Mouse (Mus musculus): ENCODE data around the gene Gm128. TPM values are rescaled to one million over a fixed set of nuclear protein-coding genes. Genes with fewer than 3 reads are reported as not detected.

Gene Gm128
- 0.30 and 0.62 TPM in 2 replicates for polyA plus RNA-seq (2014; fragmentation: Nextera tagmentation; extraction: Ambion mirVana)

GRCm38 (mm10) chr3:95241498-95241897 is at the start of gene Gm128:
Gene Gm128 (minus strand): TSS chr3:95241598.
- ATAC-seq (replicated peaks; ENCODE audit: insufficient number of reproducible peaks, low FRiP score, low TSS enrichment): no peak
- Histone ChIP-seq H3K4me3 (ENCODE audit: low read depth, low read length) (0 out of 2 replicates have a peak within 1 kb of the TSS, but pooled peaks have one; percentile 0), H3K27me3 (ENCODE audit: control insufficient read depth, insufficient read depth, low read length) (no peaks in the 10 kb centered on the region), H3K9ac (ENCODE audit: low read depth, low read length) (peak within 1 kb of the TSS; percentile 66; the same call in 1 of the 2 replicates), H3K27ac (ENCODE audit: low read depth, low read length) (no peak within 1 kb of the TSS), H3K36me3 (ENCODE audit: control insufficient read depth, insufficient read depth, low read length) (peaks cover 7% of the 10 kb centered on the region; the same call in 1 of the 2 replicates), H3K4me1 (ENCODE audit: control insufficient read depth, insufficient read depth, low read length) (no peaks in the 10 kb centered on the region), H3K9me3 (replicated peaks; ENCODE audit: control insufficient read depth, low read length) (no peaks in the 10 kb centered on the region), H3K4me2 (peak within 1 kb of the TSS; percentile 58)
- WGBS (ENCODE audit: insufficient replicate concordance): 78% methylated on average over 7 of the region's 7 CpGs

- Histone ChIP-seq H3K4me2 (no peak overlapping the region), H3K36me3 (ENCODE audit: control insufficient read depth, insufficient read depth, low read length) (peaks cover 20% of the 10 kb centered on the region)
- WGBS (ENCODE audit: insufficient replicate concordance): 78% methylated on average over 4 of the region's 4 CpGs
Measured at GRCm38 (mm10) chr3:95291041-95291440, 49.6 kb upstream of the Gm128 start.

DNA sequence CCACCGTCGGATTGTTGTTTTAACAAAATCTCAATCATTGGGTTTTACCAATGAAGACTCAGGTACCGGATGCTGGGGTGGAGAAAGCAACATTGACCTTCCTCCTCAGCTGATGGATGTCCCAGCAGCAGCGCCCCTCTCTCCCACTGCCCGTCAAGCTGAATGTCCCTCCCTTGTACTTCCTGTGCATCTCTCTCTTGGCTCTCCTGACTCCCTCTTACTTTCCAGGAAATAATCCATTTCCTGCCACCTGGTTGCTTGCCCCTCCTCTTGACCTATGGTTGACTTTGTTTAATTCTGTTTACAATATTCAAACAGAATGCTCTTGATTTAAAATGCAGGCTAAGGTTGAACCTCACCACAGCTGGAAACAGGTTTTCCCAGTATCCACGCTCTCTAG is 48.8 kb upstream of the Gm128 start:
- no peaks in the 10 kb centered on the region for H3K4me1 ChIP-seq (ENCODE audit: control insufficient read depth, insufficient read depth, low read length)
- no peak overlapping the region for H3K4me2 ChIP-seq
- H3K4me3 ChIP-seq (ENCODE audit: low read depth, low read length): no peak overlapping the region
- peaks cover 16% of the 10 kb centered on the region for H3K36me3 ChIP-seq (ENCODE audit: control insufficient read depth, insufficient read depth, low read length)
- no peaks in the 10 kb centered on the region for H3K27me3 ChIP-seq (ENCODE audit: control insufficient read depth, insufficient read depth, low read length)
- 70% methylated on average over 6 of the region's 6 CpGs for WGBS (ENCODE audit: insufficient replicate concordance)
- H3K27ac ChIP-seq (ENCODE audit: low read depth, low read length): no peak overlapping the region
- H3K9me3 ChIP-seq (replicated peaks; ENCODE audit: control insufficient read depth, low read length): no peaks in the 10 kb centered on the region
- H3K9ac ChIP-seq (ENCODE audit: low read depth, low read length): no peak overlapping the region
- ATAC-seq (replicated peaks; ENCODE audit: insufficient number of reproducible peaks, low FRiP score, low TSS enrichment): no peak

More at GRCm38 (mm10) chr3:95291041-95291440, 49.6 kb upstream of the Gm128 start:
- H3K4me3 ChIP-seq (ENCODE audit: low read depth, low read length): no peak overlapping the region
- ATAC-seq (replicated peaks; ENCODE audit: insufficient number of reproducible peaks, low FRiP score, low TSS enrichment): no peak
- H3K27me3 ChIP-seq (ENCODE audit: control insufficient read depth, insufficient read depth, low read length): no peaks in the 10 kb centered on the region
- no peak overlapping the region for H3K9ac ChIP-seq (ENCODE audit: low read depth, low read length)
- H3K9me3 ChIP-seq (replicated peaks; ENCODE audit: control insufficient read depth, low read length): no peaks in the 10 kb centered on the region
- H3K27ac ChIP-seq (ENCODE audit: low read depth, low read length): no peak overlapping the region
- H3K4me1 ChIP-seq (ENCODE audit: control insufficient read depth, insufficient read depth, low read length): no peaks in the 10 kb centered on the region

DNA sequence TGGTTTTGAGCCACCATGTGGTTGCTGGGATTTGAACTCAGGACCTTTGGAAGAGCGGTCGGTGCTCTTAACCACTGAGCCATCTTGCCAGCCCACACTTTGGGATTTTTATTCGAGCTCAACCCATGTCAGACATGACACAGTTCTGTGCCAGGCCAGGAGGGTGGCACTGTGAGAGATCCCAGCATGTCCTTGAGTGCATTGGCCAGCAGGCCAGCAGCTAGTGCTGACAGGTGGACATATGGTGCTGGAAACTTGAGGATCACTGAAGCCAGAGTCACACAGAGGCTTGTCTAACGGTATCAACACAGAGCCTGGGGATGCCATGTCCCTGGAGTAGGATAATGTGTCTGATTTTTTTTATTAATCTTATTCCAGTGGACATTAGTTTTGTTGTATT is 48.0 kb upstream of the Gm128 start:
- no peak overlapping the region for H3K9ac ChIP-seq (ENCODE audit: low read depth, low read length)
- peaks cover 16% of the 10 kb centered on the region for H3K36me3 ChIP-seq (ENCODE audit: control insufficient read depth, insufficient read depth, low read length)
- H3K4me1 ChIP-seq (ENCODE audit: control insufficient read depth, insufficient read depth, low read length): peaks cover under 1% of the 10 kb centered on the region; the same call in 1 of the 2 replicates
- 91% methylated on average over 4 of the region's 4 CpGs for WGBS (ENCODE audit: insufficient replicate concordance)
- ATAC-seq (replicated peaks; ENCODE audit: insufficient number of reproducible peaks, low FRiP score, low TSS enrichment): no peak
- no peak overlapping the region for H3K27ac ChIP-seq (ENCODE audit: low read depth, low read length)
- no peaks in the 10 kb centered on the region for H3K9me3 ChIP-seq (replicated peaks; ENCODE audit: control insufficient read depth, low read length)
- no peak overlapping the region for H3K4me3 ChIP-seq (ENCODE audit: low read depth, low read length)
- H3K4me2 ChIP-seq: no peak overlapping the region
- H3K27me3 ChIP-seq (ENCODE audit: control insufficient read depth, insufficient read depth, low read length): no peaks in the 10 kb centered on the region

- Histone ChIP-seq H3K4me1 (ENCODE audit: control insufficient read depth, insufficient read depth, low read length) (peaks cover 6% of the 10 kb centered on the region), H3K27me3 (ENCODE audit: control insufficient read depth, insufficient read depth, low read length) (no peaks in the 10 kb centered on the region), H3K36me3 (ENCODE audit: control insufficient read depth, insufficient read depth, low read length) (peaks cover 16% of the 10 kb centered on the region), H3K9me3 (replicated peaks; ENCODE audit: control insufficient read depth, low read length) (no peaks in the 10 kb centered on the region), H3K4me3 (ENCODE audit: low read depth, low read length) (no peak overlapping the region), H3K27ac (ENCODE audit: low read depth, low read length) (no peak overlapping the region), H3K9ac (ENCODE audit: low read depth, low read length) (no peak overlapping the region), H3K4me2 (no peak overlapping the region)
- 88% methylated on average over 3 of the region's 3 CpGs for WGBS (ENCODE audit: insufficient replicate concordance)
- ATAC-seq (replicated peaks; ENCODE audit: insufficient number of reproducible peaks, low FRiP score, low TSS enrichment): no peak
Measured at GRCm38 (mm10) chr3:95287541-95287940, 46.1 kb upstream of the Gm128 start.

GRCm38 (mm10) chr3:95286510-95286909 is 45.1 kb upstream of the Gm128 start:
- H3K36me3 ChIP-seq (ENCODE audit: control insufficient read depth, insufficient read depth, low read length): peaks cover 12% of the 10 kb centered on the region
- peaks cover 6% of the 10 kb centered on the region for H3K4me1 ChIP-seq (ENCODE audit: control insufficient read depth, insufficient read depth, low read length)
- no peak overlapping the region for H3K4me3 ChIP-seq (ENCODE audit: low read depth, low read length)
- no peak overlapping the region for H3K27ac ChIP-seq (ENCODE audit: low read depth, low read length)
- no peaks in the 10 kb centered on the region for H3K9me3 ChIP-seq (replicated peaks; ENCODE audit: control insufficient read depth, low read length)
- ATAC-seq (replicated peaks; ENCODE audit: insufficient number of reproducible peaks, low FRiP score, low TSS enrichment): no peak
- 72% methylated on average over 7 of the region's 7 CpGs for WGBS (ENCODE audit: insufficient replicate concordance)
- H3K4me2 ChIP-seq: no peak overlapping the region
- H3K9ac ChIP-seq (ENCODE audit: low read depth, low read length): no peak overlapping the region
- H3K27me3 ChIP-seq (ENCODE audit: control insufficient read depth, insufficient read depth, low read length): no peaks in the 10 kb centered on the region

GRCm38 (mm10) chr3:95286011-95286410 is 44.6 kb upstream of the Gm128 start:
- no peak for ATAC-seq (replicated peaks; ENCODE audit: insufficient number of reproducible peaks, low FRiP score, low TSS enrichment)
- Histone ChIP-seq H3K27me3 (ENCODE audit: control insufficient read depth, insufficient read depth, low read length) (no peaks in the 10 kb centered on the region), H3K9ac (ENCODE audit: low read depth, low read length) (no peak overlapping the region), H3K9me3 (replicated peaks; ENCODE audit: control insufficient read depth, low read length) (no peaks in the 10 kb centered on the region), H3K36me3 (ENCODE audit: control insufficient read depth, insufficient read depth, low read length) (peaks cover 12% of the 10 kb centered on the region), H3K4me1 (ENCODE audit: control insufficient read depth, insufficient read depth, low read length) (peaks cover 6% of the 10 kb centered on the region), H3K4me3 (ENCODE audit: low read depth, low read length) (no peak overlapping the region), H3K4me2 (no peak overlapping the region), H3K27ac (ENCODE audit: low read depth, low read length) (no peak overlapping the region)
- 56% methylated on average over 5 of the region's 5 CpGs for WGBS (ENCODE audit: insufficient replicate concordance)

GRCm38 (mm10) chr3:95285390-95285789 is 44.0 kb upstream of the Gm128 start:
- H3K4me3 ChIP-seq (ENCODE audit: low read depth, low read length): no peak overlapping the region
- H3K36me3 ChIP-seq (ENCODE audit: control insufficient read depth, insufficient read depth, low read length): peaks cover 12% of the 10 kb centered on the region
- peaks cover 9% of the 10 kb centered on the region for H3K4me1 ChIP-seq (ENCODE audit: control insufficient read depth, insufficient read depth, low read length)
- no peaks in the 10 kb centered on the region for H3K27me3 ChIP-seq (ENCODE audit: control insufficient read depth, insufficient read depth, low read length)
- H3K9me3 ChIP-seq (replicated peaks; ENCODE audit: control insufficient read depth, low read length): no peaks in the 10 kb centered on the region
- no peak overlapping the region for H3K9ac ChIP-seq (ENCODE audit: low read depth, low read length)
- no peak overlapping the region for H3K27ac ChIP-seq (ENCODE audit: low read depth, low read length)
- no peak overlapping the region for H3K4me2 ChIP-seq
- no peak for ATAC-seq (replicated peaks; ENCODE audit: insufficient number of reproducible peaks, low FRiP score, low TSS enrichment)
- 94% methylated on average over 5 of the region's 5 CpGs for WGBS (ENCODE audit: insufficient replicate concordance)

- Histone ChIP-seq H3K36me3 (ENCODE audit: control insufficient read depth, insufficient read depth, low read length) (peaks cover 11% of the 10 kb centered on the region), H3K4me1 (ENCODE audit: control insufficient read depth, insufficient read depth, low read length) (peaks cover 9% of the 10 kb centered on the region), H3K9ac (ENCODE audit: low read depth, low read length) (no peak overlapping the region), H3K27me3 (ENCODE audit: control insufficient read depth, insufficient read depth, low read length) (no peaks in the 10 kb centered on the region), H3K4me2 (peak overlapping the region; percentile 81), H3K4me3 (ENCODE audit: low read depth, low read length) (no peak overlapping the region), H3K9me3 (replicated peaks; ENCODE audit: control insufficient read depth, low read length) (no peaks in the 10 kb centered on the region), H3K27ac (ENCODE audit: low read depth, low read length) (no peak overlapping the region)
- no peak for ATAC-seq (replicated peaks; ENCODE audit: insufficient number of reproducible peaks, low FRiP score, low TSS enrichment)
- 89% methylated on average over 12 of the region's 12 CpGs for WGBS (ENCODE audit: insufficient replicate concordance)
Measured at GRCm38 (mm10) chr3:95284501-95285281, 43.3 kb upstream of the Gm128 start.

All from heart, embryonic 11.5 days (tissue).